Mouse (Mus musculus) cerebellum, postnatal 4 days (tissue): ENCODE measurements around the gene P2rx3.

Experiments
- DNase-seq, 2 experiments: peaks; one replicate each; pipeline ENCODE4 v3.0.0; 2022; ENCODE audit warnings: low spot score in 2 of 2, mixed read lengths in 1 of 2

P2rx3 gene

GRCm38 (mm10) chr2:84987930-84988329, 49.3 kb downstream of the P2rx3 start, which contains the start of gene Prg3:
Prg3 (plus strand) TSS chr2:84988215.
- DNase-seq, result no peak

GRCm38 (mm10) chr2:84980188-84980587, 57.1 kb downstream of the P2rx3 start, which contains the start of gene Prg2:
Prg2 (plus strand) TSS chr2:84980461.
- no peak for DNase-seq

- no peak for DNase-seq
Observed at GRCm38 (mm10) chr2:84975580-84975979, 61.7 kb downstream of the P2rx3 start.

- no peak for DNase-seq
Observed at GRCm38 (mm10) chr2:84967318-84967991, 69.8 kb downstream of the P2rx3 start.

- DNase-seq, result no peak
Observed at GRCm38 (mm10) chr2:84964111-84964801, 73.0 kb downstream of the P2rx3 start.

- no peak for DNase-seq
Observed at GRCm38 (mm10) chr2:84962906-84963507, 74.3 kb downstream of the P2rx3 start.

GRCm38 (mm10) chr2:84961901-84962300, 75.4 kb downstream of the P2rx3 start:
- no peak for DNase-seq

GRCm38 (mm10) chr2:84961300-84961699, 76.0 kb downstream of the P2rx3 start:
- no peak for DNase-seq

- no peak for DNase-seq
Observed at GRCm38 (mm10) chr2:84958588-84959264, 78.5 kb downstream of the P2rx3 start.

- peak in 1 of 2 experiments; percentile 36 for DNase-seq
Observed at GRCm38 (mm10) chr2:84956274-84956673, 81.0 kb downstream of the P2rx3 start.

- DNase-seq, result no peak
Observed at GRCm38 (mm10) chr2:84955435-84955834, 81.8 kb downstream of the P2rx3 start.

GRCm38 (mm10) chr2:84952693-84953092, 84.6 kb downstream of the P2rx3 start:
- no peak for DNase-seq

- no peak for DNase-seq
Observed at GRCm38 (mm10) chr2:84952251-84952650, 85.0 kb downstream of the P2rx3 start.

- DNase-seq, result no peak
Observed at GRCm38 (mm10) chr2:84951027-84951426, 86.2 kb downstream of the P2rx3 start.

GRCm38 (mm10) chr2:84948721-84949120, 88.5 kb downstream of the P2rx3 start:
- no peak for DNase-seq
